Mouse (Mus musculus) Patski (cell line): ENCODE measurements around the gene Txn1. TPM values are rescaled to one million over a fixed set of nuclear protein-coding genes. Genes with fewer than 3 reads are reported as not detected.

ENCODE experiments used
- ATAC-seq: fragments of 100-300 bp; one replicate; pipeline ENCODE4 v1.8.0; 2021
- CTCF ChIA-PET: fragments of 350-600 bp; sonication (Branson Sonifier 250); formaldehyde crosslinking; loops from one replicate; lab custom pipeline; 2022; ENCODE audit warnings: inconsistent platforms; lab: Charles Lee
- POLR2A ChIA-PET: fragments of 350-600 bp; sonication (Branson Sonifier 250); formaldehyde crosslinking; loops from one replicate; lab custom pipeline; 2022; ENCODE audit warnings: antibody characterized with exemption, inconsistent platforms; lab: Charles Lee
- DNase-seq: peaks from one replicate; pipeline ENCODE4 v3.0.0-alpha.2; 2011; ENCODE audit warnings: low read depth, low spot score
- H3K27me3 ChIP-seq: fragments of 371-371 bp; one replicate; pipeline ENCODE4 v1.5.1; 2021
- CTCF ChIP-seq: fragments of 100-300 bp; IDR thresholded peaks from one replicate; pipeline ENCODE4 v1.5.1; 2021
- in situ Hi-C: fragments of 300-500 bp; cut with MboI; formaldehyde crosslinking; loops from 3 replicates; pipeline ENCODE4 v1.11.1; 2018; ENCODE audit warnings: low pct_unique_long_range_greater_than_20kb, mixed read lengths
- polyA plus RNA-seq: library from polyadenylated mRNA; unstranded; gene quantifications from one replicate; pipeline ENCODE4 v1.2.3, GENCODE M21; 2021

The Txn1 gene
- polyA plus RNA-seq, 1 experiment from 2014 or later = 342 TPM

DNA sequence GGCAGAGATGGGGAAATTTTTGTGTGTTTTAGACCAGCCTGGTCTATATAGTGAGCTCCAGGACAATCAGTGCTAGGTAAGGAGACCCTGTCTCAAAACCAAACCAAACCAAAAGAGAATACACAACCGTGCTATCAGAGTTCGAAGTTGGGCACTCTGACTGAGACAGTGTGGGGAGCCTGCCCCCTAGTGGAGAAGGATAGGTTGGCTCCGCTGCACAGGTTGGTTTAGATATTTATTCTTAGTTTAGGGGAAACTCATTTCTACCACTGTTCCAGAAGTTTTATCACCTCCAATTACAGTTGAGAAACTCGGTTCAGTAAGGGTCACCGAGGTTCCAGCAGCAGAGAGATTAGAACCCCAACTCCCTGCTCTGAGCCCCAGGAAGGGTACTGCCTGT is 52.0 kb downstream of the Txn1 start:
- in situ Hi-C loops = loop anchor here (5.0 to 25.0 kb wide), 3 partner anchors 232 to 539 kb away; no protein-coding TSS in a partner anchor
- DNase-seq (no peak), ATAC-seq (peak; percentile 57)
- peak; percentile 82 for TF ChIP-seq CTCF
- ChIA-PET POLR2A (no interaction called here), CTCF (interaction anchor here (0.6 to 4.1 kb wide), 6 partner anchors 20 to 236 kb away, joined by 3 to 23 read pairs (median 4); no protein-coding TSS in a partner anchor)
- no peaks in the 10 kb centered on the region for H3K27me3 ChIP-seq

DNA sequence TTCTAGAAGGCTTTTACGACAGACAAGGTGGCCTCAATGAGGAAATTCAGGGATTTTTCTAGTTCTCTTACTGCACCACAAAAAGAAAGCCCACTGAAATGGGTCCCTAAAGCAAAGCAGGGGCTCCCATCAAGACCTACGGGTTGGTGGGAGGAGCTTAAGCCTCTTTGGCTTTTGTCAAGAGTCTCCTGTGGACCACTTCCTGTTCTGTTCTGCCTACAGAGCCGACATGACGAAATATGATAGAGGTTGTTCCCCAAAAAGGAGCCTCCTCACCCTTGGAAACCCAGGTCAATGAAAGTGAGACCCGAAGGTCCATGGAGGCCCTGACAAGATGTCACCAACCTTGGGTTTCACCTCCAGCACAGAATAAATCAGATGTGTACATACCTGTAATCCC is 53.6 kb downstream of the Txn1 start:
- in situ Hi-C loops = loop anchor here (5.0 to 25.0 kb wide), 3 partner anchors 230 to 538 kb away; no protein-coding TSS in a partner anchor
- TF ChIP-seq CTCF = no peak

DNA sequence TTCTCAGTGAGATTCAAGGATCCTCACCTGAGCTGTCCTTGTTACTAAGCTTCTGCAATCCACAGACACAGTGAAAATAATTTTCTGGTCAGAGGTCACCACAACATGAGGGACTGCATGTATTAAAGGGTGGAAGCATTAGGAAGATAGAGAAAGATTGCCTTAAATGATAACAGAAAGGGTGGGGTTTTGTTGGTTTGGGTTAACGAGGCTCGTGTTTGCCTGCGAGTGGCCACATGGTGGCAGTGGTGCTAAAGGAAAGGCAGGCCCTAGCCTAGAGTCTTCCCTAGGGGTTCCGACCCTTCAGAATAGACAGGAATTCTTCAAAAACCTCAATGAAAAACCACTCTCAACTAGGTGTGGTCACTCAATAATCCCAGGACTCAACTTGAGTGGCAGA is 55.0 kb downstream of the Txn1 start:
- ATAC-seq (no peak), DNase-seq (no peak)
- TF ChIP-seq CTCF = peak; percentile 68
- CTCF ChIA-PET = interaction anchor here (0.7 to 4.1 kb wide), 6 partner anchors 13 to 352 kb away, joined by 3 to 23 read pairs (median 4); partner anchors contain the start of gene D630039A03Rik
- H3K27me3 ChIP-seq = no peaks in the 10 kb centered on the region
- POLR2A ChIA-PET = interaction anchor here (0.6 kb wide), 1 partner anchor 69 kb away, joined by 3 read pairs; no protein-coding TSS in a partner anchor
- in situ Hi-C loops = loop anchor here (5.0 to 25.0 kb wide), 3 partner anchors 229 to 536 kb away; no protein-coding TSS in a partner anchor

More for the DNA sequence above, 53.6 kb downstream of the Txn1 start:
- ChIA-PET POLR2A (no interaction called here), CTCF (interaction anchor here (1.5 to 4.1 kb wide), 3 partner anchors 177 to 345 kb away, joined by 6 to 23 read pairs (median 11); no protein-coding TSS in a partner anchor)
- no peak for ATAC-seq
- DNase-seq = no peak
- H3K27me3 ChIP-seq = no peaks in the 10 kb centered on the region

DNA sequence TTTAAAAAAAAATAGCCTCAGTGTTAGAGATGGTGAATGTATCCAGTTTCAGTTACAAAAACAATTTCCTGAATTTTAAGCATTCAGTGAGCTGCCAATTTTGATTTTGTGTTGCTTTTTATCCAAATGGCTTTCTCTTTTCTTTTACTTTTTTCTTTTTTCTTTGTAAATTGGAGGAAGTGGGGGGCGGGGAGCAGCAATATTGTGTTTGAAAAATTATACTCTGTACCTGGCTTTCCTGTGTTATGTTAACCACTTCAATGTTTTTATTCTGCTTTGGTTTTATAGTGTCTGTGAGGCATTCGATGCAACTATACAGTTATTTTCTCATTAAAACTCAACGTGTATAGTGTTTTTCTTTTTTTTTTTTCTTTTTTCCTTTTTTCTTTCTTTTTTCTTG is 59.6 kb downstream of the Txn1 start:
- H3K27me3 ChIP-seq = no peaks in the 10 kb centered on the region
- DNase-seq (no peak), ATAC-seq (no peak)
- in situ Hi-C loops = no loop called here
- ChIA-PET CTCF (no interaction called here), POLR2A (no interaction called here)
- no peak for TF ChIP-seq CTCF

DNA sequence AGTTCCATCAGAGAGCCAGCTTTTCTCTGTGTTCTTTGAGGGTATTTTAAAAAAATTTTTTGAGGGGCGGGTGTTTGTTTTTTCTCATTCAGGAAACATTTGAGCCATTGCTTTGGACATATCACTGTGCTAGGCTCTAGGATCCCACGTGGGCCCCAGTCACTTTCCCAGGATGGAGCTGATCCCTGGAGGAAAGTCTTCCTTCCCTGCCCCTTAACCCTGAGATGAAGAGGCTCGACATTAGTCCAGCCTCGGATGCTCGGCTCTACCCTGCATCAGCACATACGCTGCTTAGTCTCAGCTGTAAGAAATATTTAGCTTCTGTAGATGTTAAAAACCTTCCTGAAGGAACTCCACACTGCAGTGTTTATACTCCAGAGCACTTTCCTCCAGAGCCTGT is 60.3 kb downstream of the Txn1 start:
- DNase-seq (no peak), ATAC-seq (no peak)
- no peaks in the 10 kb centered on the region for H3K27me3 ChIP-seq
- CTCF ChIA-PET = no interaction called here
- in situ Hi-C loops = no loop called here
- no peak for TF ChIP-seq CTCF
- POLR2A ChIA-PET = no interaction called here

DNA sequence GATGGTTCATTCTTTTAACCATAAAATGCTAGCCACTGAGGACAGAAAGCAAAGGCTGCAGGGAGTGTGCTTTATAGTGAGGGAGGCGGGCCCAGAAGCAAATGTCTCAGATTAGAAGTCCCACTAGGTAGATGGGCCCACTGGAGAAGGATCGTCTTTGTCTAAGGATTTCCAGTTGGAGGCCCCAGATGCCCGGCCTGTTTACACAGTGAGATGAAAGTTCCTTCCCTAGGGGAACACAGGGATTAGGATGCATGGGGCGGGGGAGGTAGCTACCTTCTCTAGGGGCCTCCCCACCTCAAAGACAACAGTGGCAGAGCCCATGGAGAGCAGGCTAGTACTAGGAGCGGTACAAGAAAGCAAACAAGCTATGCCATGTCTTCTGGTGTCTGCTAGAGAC is 61.1 kb downstream of the Txn1 start:
- DNase-seq (no peak), ATAC-seq (no peak)
- H3K27me3 ChIP-seq = no peaks in the 10 kb centered on the region
- in situ Hi-C loops = no loop called here
- ChIA-PET POLR2A (interaction anchor here (0.6 kb wide), 1 partner anchor 115 kb away, joined by 4 read pairs; no protein-coding TSS in a partner anchor), CTCF (no interaction called here)
- TF ChIP-seq CTCF = no peak

Other genes starting within 250 kb of the Txn1 start
- 99.3 TPM for gene Akap2, start 238.8 kb downstream of the Txn1 start, polyA plus RNA-seq
- gene D630039A03Rik, start 40.1 kb downstream of the Txn1 start, polyA plus RNA-seq = 0.04 TPM
- not detected for gene Txndc8, start 52.7 kb upstream of the Txn1 start, polyA plus RNA-seq